Mouse (Mus musculus) neural tube, embryonic 15.5 days (tissue): Measurements from ENCODE around the gene Idh3a. TPM values are rescaled to one million over a fixed set of nuclear protein-coding genes. Genes with fewer than 3 reads are reported as not detected.
A peak's percentile ranks its signal among the peaks of the same experiment; 100 is the strongest.
"Not testable (repeated sequence)": the region's sequence is repeated elsewhere in the genome, so short reads cannot be mapped to it uniquely, and the experiment has no call there.

Experiments
- ATAC-seq: fragments of 200-750 bp; cut with Nextera tagmentation; 2 replicates; pipeline ENCODE4 v1.8.0; 2017; ENCODE audit warnings: mild to moderate bottlenecking, moderate TSS enrichment, moderate library complexity; ENCODE audit not compliant: low FRiP score
- H3K27ac ChIP-seq: fragments of 300-500 bp; sonication (generic); replicated peaks from 2 replicates; pipeline ENCODE4 v1.5.1; 2015; ENCODE audit warnings: mild to moderate bottlenecking, inconsistent platforms
- H3K27me3 ChIP-seq: fragments of 300-500 bp; sonication (generic); replicated peaks from 2 replicates; pipeline ENCODE4 v1.6.1; 2015; ENCODE audit warnings: inconsistent platforms
- H3K36me3 ChIP-seq: fragments of 300-500 bp; sonication (generic); 2 replicates; pipeline ENCODE4 v1.6.1; 2015; ENCODE audit warnings: inconsistent platforms
- H3K4me1 ChIP-seq: fragments of 300-500 bp; sonication (generic); 2 replicates; pipeline ENCODE4 v1.6.1; 2015; ENCODE audit warnings: inconsistent platforms
- H3K4me2 ChIP-seq: fragments of 300-500 bp; sonication (generic); 2 replicates; pipeline ENCODE4 v1.6.1; 2015; ENCODE audit warnings: inconsistent platforms, mild to moderate bottlenecking, moderate library complexity
- H3K4me3 ChIP-seq: fragments of 300-500 bp; sonication (generic); replicated peaks from 2 replicates; pipeline ENCODE4 v1.5.1; 2015; ENCODE audit warnings: mild to moderate bottlenecking, inconsistent platforms
- H3K9ac ChIP-seq: fragments of 300-500 bp; sonication (generic); replicated peaks from 2 replicates; pipeline ENCODE4 v1.6.1; 2015; ENCODE audit warnings: mild to moderate bottlenecking, inconsistent platforms
- H3K9me3 ChIP-seq: fragments of 300-500 bp; sonication (generic); replicated peaks from 2 replicates; pipeline ENCODE4 v1.6.1; 2016; ENCODE audit warnings: inconsistent platforms
- WGBS: fragments of 180-500 bp; shearing (Covaris S2); methylation state at CpG from one replicate; pipeline ENCODE4 v1.1.7; 2015; ENCODE audit warnings: mixed read lengths; 5-methylcytosine and 5-hydroxymethylcytosine counted together
- polyA plus RNA-seq: library from polyadenylated mRNA; unstranded; fragments of >200 nt; fragmentation: Nextera tagmentation; extraction: Ambion mirVana; gene quantifications from 2 replicates; pipeline ENCODE4 v1.2.1, GENCODE M21; 2015

Idh3a gene
- polyA plus RNA-seq, 1 experiment from 2014 or later = 173 TPM

DNA sequence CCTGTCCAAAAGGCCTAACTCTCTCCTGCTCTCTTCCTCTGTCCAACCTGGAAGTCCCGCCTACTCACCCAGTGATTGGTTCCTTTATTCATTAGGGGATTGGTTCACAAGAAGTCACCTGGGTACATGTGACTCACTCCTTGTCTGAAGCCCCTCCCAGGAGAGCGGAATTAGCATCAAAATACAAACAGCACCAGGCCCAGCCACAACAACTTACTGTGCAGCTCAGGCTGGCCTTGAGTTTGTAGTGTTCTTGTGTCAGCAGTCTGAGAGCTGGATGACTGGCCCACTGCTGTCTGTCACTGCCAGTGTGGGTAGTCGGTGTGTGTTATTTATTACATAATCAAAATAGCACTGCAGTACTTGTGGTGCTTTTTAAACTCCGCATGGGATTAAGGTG is 7.5 kb downstream of the Idh3a start:
- not testable (repeated sequence) for H3K4me3 ChIP-seq, H3K9me3 ChIP-seq, H3K4me2 ChIP-seq, ATAC-seq, H3K4me1 ChIP-seq, H3K27ac ChIP-seq, H3K9ac ChIP-seq, H3K27me3 ChIP-seq
- H3K36me3 ChIP-seq = peaks cover 74% of the 10 kb centered on the region
- WGBS = 72% methylated on average over 4 of the region's 4 CpGs

DNA sequence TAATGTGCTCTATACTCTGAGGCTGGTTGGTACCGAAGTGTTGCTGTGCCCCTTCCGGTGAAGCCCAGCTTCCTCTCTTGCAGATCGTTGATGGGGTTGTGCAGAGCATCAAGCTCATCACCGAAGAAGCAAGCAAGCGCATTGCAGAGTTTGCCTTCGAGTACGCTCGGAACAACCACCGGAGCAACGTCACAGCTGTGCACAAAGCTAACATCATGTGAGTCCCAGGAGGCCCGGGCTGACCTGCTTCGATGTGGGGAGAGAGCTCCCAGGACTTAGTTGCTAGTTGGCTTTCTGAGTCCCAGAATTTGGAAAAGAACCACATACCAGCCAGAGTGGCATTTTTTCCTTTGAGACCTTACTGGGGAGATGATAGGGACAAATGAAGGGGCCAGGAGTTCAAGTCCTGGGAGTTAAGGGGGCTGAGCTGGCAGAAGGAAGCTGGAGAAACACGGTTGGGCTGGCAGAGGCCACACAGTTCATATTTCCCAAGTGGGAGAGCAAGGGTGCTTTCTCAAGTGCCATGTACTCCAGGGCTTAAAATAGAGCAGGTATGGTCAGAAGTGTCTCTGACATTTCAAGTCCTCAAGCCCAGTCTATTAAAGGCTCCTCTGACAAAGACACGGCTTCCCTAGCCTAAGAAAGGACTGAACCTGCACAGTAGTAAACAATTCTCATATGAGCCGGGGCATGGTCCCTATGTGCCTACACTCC is 10.8 kb downstream of the Idh3a start:
- no peak overlapping the region for H3K9ac ChIP-seq
- ATAC-seq = no peak
- H3K27ac ChIP-seq = no peak overlapping the region
- H3K4me3 ChIP-seq = no peak overlapping the region
- H3K9me3 ChIP-seq = no peaks in the 10 kb centered on the region
- no peak overlapping the region for H3K4me2 ChIP-seq
- H3K27me3 ChIP-seq = no peaks in the 10 kb centered on the region
- no peaks in the 10 kb centered on the region for H3K4me1 ChIP-seq
- H3K36me3 ChIP-seq = peaks cover 91% of the 10 kb centered on the region
- 95% methylated on average over 15 of the region's 15 CpGs for WGBS

DNA sequence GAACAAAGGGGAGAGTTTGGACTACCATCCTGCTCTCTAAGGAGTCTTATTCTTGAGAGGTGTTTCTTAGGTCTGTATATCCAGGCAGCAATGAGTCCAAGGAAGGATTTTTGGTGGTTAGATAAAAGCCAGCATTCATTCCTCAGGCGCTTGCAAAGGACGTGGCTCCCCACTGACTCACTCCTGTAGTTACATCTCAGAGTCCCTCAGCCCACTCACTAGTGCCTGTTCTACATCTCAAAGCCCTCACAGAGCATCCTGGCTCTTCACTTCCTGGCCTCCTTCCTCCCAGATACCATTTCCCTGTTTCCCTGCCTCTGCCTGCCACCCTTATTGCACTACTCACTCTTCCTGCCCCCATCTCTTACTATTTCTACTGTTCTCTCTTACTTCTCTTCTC is 16.3 kb downstream of the Idh3a start:
- 85% methylated on average over 2 of the region's 2 CpGs for WGBS
- ATAC-seq = no peak
- Histone ChIP-seq H3K9me3 (no peaks in the 10 kb centered on the region), H3K27me3 (no peaks in the 10 kb centered on the region), H3K9ac (no peak overlapping the region), H3K36me3 (peaks cover 72% of the 10 kb centered on the region), H3K4me1 (no peaks in the 10 kb centered on the region), H3K27ac (no peak overlapping the region), H3K4me3 (no peak overlapping the region), H3K4me2 (no peak overlapping the region)

DNA sequence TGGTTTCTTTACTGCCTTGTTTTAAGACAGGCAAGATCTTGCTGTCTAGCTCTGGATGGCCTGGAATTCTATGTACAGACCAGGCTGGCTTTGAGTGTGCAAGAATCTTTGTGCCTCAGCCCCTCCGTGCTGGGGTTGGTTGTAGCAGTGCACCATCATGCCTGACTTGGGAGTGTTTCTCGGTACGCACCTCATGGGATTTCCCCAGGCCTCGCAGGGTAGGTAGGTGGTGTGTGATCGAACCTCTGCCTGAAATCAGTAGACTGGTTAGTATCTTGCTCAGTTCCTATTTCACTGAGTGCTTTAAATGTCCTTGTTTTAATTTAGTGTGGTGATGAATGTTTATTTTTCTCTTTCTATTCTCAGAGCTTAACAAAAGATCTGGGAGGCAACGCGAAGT is 16.8 kb downstream of the Idh3a start:
- H3K4me3 ChIP-seq = no peak overlapping the region
- no peak overlapping the region for H3K27ac ChIP-seq
- H3K9me3 ChIP-seq = no peaks in the 10 kb centered on the region
- H3K4me1 ChIP-seq = no peaks in the 10 kb centered on the region
- WGBS = 57% methylated on average over 7 of the region's 7 CpGs
- H3K36me3 ChIP-seq = peaks cover 66% of the 10 kb centered on the region
- H3K4me2 ChIP-seq = no peak overlapping the region
- no peak overlapping the region for H3K9ac ChIP-seq
- ATAC-seq = no peak
- H3K27me3 ChIP-seq = no peaks in the 10 kb centered on the region

DNA sequence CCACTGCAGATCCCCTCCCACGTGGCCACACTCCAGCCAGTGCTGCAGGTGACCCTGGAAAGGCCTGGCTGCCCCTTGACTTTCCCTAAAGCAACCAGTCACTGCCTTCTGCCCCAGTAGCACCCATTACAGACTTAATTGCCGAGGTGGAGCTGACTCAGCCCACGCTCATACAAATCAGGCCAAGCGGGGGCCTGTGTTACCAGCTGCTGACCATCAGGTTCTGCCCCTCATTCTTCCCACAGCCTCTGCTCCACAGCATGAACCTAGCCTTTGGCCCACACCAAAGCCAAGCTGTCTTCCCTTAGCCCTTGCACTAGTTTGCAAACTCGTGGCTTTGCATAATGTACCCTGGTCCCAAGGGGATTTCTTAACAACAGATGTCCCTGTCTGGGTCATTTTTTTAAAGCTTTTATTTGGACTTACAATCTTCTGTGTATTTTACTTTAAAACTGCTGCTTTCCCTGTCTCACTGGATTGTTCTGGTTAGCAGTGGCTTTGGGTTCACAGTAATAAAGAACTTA is 18.1 kb downstream of the Idh3a start:
- H3K9ac ChIP-seq = no peak overlapping the region
- H3K4me3 ChIP-seq = no peak overlapping the region
- peaks cover 54% of the 10 kb centered on the region for H3K36me3 ChIP-seq
- no peaks in the 10 kb centered on the region for H3K4me1 ChIP-seq
- 56% methylated on average over 5 of the region's 5 CpGs for whole genome bisulfite sequencing
- no peaks in the 10 kb centered on the region for H3K9me3 ChIP-seq
- H3K27ac ChIP-seq = no peak overlapping the region
- ATAC-seq = no peak
- no peak overlapping the region for H3K4me2 ChIP-seq
- no peaks in the 10 kb centered on the region for H3K27me3 ChIP-seq

DNA sequence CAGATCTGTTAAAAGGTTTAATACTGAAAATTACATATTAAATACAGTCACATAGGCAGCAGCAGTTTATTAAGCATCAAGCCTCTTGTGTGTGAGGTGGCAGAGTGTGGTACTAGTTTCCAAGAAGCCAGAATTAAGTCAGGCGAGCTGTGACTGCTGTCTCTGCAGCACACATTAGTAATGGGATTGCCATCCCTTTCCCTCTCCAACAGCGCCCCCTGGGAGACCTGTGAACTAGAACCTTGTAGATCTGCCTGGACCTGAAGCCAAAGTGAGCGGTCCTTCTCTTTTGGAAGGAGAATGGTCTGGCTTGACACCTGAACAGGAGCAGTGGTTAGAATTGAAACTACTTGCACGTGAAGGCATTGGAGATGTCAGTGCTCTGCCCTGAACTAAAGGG is 18.8 kb downstream of the Idh3a start:
- Histone ChIP-seq H3K9me3 (no peaks in the 10 kb centered on the region), H3K4me3 (no peak overlapping the region), H3K4me1 (no peaks in the 10 kb centered on the region), H3K27ac (no peak overlapping the region), H3K27me3 (no peaks in the 10 kb centered on the region), H3K36me3 (peaks cover 47% of the 10 kb centered on the region), H3K4me2 (no peak overlapping the region), H3K9ac (no peak overlapping the region)
- 59% methylated on average over 4 of the region's 4 CpGs for WGBS
- ATAC-seq = no peak

DNA sequence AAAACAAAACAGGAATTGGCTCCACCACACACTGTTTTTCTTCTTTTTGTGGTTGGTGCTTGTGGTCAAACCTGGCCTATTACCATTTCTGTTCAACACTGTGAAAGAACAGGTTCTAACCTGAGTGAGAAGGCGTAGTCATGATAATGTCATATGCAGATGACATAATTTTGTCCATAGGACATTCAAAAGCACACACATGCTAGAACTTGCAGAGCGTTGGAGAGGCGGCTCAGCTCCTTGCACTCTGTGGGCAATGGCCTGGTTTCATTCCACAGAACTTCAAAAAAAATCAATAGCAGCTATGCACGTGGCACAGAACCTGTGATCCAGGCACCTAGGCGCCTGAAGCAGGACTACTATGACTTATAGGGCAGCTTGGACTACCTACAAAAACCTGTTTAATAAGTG is 26.7 kb downstream of the Idh3a start:
- Histone ChIP-seq H3K9me3 (no peaks in the 10 kb centered on the region), H3K9ac (no peak overlapping the region), H3K4me1 (no peaks in the 10 kb centered on the region), H3K27me3 (no peaks in the 10 kb centered on the region), H3K36me3 (no peaks in the 10 kb centered on the region), H3K4me2 (no peak overlapping the region), H3K27ac (no peak overlapping the region), H3K4me3 (no peak overlapping the region)
- no peak for ATAC-seq
- WGBS = 87% methylated on average over 5 of the region's 5 CpGs

DNA sequence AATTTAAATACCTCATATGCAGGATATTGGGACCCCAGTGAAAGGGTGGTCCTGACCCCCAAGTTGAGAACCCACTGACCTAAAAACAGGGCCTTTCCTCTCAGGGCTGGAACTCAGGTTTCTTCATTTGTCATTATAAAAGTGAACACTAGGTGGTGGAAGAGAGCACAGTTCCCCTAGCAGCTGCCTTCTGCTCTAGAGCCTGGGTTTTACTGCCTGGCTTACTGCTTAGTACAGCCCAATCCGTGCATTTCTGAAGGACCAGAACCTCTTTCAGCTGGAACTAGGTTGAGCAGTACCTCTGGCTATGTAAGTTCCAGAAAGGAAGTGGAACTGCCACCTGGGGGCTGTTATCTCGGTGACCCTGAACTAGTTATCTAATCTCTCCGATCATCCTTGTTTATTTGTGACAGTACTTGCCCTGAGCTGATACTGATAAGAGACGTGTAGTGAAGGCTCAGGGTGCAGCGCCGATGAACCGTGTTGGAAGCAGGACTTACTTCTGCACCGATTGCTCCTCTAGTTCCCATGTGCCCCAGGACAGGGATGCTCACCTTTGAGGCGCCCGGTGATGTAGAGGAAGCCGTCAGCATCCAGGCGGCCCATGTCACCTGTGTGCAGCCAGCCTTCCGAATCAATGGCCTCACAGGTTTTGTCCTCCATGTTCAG is 28.2 kb downstream of the Idh3a start:
- no peak overlapping the region for H3K9ac ChIP-seq
- no peak overlapping the region for H3K27ac ChIP-seq
- no peaks in the 10 kb centered on the region for H3K27me3 ChIP-seq
- H3K36me3 ChIP-seq = no peaks in the 10 kb centered on the region
- ATAC-seq = peak; percentile 69
- no peaks in the 10 kb centered on the region for H3K9me3 ChIP-seq
- no peak overlapping the region for H3K4me3 ChIP-seq
- H3K4me2 ChIP-seq = no peak overlapping the region
- no peaks in the 10 kb centered on the region for H3K4me1 ChIP-seq
- WGBS = 75% methylated on average over 13 of the region's 13 CpGs

DNA sequence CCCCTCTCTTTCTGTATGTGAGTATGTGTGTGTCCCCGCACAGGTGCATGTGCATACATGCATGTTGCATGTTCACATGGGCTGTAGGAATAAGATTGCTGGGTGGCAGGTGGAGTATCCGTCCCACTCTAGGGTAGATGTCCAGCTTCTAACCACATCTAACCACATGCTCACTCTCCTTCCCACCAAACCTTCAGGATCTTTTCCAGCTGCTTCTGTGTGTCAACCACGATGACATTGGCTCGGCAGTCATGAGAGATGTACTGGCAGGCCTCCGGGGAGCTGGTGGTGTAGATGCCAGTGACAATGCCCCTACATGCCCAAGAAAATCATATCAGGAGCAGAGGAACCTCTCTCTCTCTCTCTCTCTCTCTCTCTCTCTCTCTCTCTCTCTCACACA is 41.1 kb downstream of the Idh3a start:
- 98% methylated on average over 5 of the region's 5 CpGs for WGBS
- H3K27me3 ChIP-seq = no peaks in the 10 kb centered on the region
- H3K4me2 ChIP-seq = no peak overlapping the region
- H3K9me3 ChIP-seq = no peaks in the 10 kb centered on the region
- H3K4me3 ChIP-seq = no peak overlapping the region
- H3K9ac ChIP-seq = no peak overlapping the region
- no peaks in the 10 kb centered on the region for H3K36me3 ChIP-seq
- H3K4me1 ChIP-seq = no peaks in the 10 kb centered on the region
- no peak overlapping the region for H3K27ac ChIP-seq
- no peak for ATAC-seq

DNA sequence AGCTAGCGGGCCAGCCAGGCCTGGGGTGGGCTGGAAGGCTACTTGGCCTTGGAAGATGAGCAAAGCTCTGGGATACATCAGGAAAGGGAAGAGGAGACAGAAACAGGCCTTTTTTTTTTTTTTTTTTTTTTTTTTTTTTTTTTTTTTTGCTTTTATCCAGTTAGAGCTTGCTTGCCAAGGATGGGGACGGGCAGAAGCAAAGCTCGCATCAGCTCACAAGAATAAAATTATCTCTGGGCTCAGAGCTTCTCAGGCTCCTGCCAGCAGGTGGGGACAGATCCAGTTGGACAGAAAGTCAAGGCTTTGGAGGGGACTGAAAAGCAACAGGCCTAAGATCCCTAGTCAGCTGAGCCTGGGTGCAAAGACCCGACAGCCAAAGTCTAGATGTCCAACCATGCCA is 42.6 kb downstream of the Idh3a start:
- 88% methylated on average over 4 of the region's 4 CpGs for WGBS
- no peak for ATAC-seq
- Histone ChIP-seq H3K9me3 (no peaks in the 10 kb centered on the region), H3K27ac (no peak overlapping the region), H3K4me3 (no peak overlapping the region), H3K27me3 (no peaks in the 10 kb centered on the region), H3K36me3 (no peaks in the 10 kb centered on the region), H3K4me1 (no peaks in the 10 kb centered on the region), H3K9ac (no peak overlapping the region), H3K4me2 (no peak overlapping the region)

DNA sequence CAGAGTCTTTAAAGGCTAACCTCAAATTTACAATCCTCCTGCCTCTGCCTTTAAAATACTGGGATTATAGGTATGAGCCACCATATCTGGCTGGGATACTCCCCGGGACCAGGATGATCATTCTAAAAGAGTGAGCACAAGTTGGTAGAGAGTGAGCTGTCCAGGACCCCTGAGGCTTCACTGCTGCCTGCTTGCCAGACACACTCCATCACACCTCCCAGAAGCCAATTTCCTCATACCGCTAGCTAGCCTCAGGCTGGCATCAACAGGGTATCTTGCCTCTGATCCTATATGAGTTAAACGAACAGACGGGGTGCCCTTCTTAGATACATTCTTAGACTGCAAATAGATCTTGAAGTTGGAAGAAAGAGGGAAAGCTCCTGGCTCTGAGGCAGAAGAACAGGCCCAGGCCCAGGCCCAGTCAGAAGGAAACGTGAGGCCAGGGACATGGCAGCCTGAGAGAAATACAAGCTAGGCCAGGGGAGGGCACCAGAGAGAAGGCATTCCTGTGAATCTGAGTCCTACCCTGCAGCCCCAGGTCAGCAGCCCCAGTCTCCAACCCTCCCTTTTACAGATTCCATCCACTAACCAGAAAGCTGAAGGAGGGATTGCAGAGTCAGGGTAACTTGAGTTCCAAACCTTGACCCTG is 43.6 kb downstream of the Idh3a start:
- Histone ChIP-seq H3K36me3 (no peaks in the 10 kb centered on the region), H3K4me3 (no peak overlapping the region), H3K27me3 (no peaks in the 10 kb centered on the region), H3K9ac (no peak overlapping the region), H3K27ac (no peak overlapping the region), H3K9me3 (no peaks in the 10 kb centered on the region), H3K4me1 (no peaks in the 10 kb centered on the region), H3K4me2 (no peak overlapping the region)
- ATAC-seq = no peak
- WGBS = 86% methylated on average over 5 of the region's 5 CpGs

DNA sequence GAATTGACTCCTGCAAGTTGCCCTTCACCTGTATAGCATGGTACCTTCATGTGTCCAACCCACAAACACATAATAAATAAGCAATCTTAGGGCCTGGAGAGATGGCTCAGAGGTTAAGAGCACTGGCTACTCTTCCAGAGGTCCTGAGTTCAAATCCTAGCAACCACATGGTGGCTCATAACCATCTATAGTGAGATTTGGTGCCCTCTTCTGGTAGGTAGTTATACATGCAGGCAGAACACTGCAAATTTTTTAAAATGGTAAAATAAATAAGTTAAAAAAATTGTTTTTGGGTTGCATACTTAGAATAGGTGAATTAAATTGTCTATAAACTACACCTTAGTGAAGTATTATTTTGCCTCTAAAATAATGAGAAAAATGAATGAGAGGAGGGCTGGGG is 44.8 kb downstream of the Idh3a start:
- no peaks in the 10 kb centered on the region for H3K36me3 ChIP-seq
- H3K4me3 ChIP-seq = no peak overlapping the region
- no peak overlapping the region for H3K27ac ChIP-seq
- H3K27me3 ChIP-seq = no peaks in the 10 kb centered on the region
- no peak for ATAC-seq
- H3K9ac ChIP-seq = no peak overlapping the region
- H3K4me2 ChIP-seq = no peak overlapping the region
- no peaks in the 10 kb centered on the region for H3K9me3 ChIP-seq
- no peaks in the 10 kb centered on the region for H3K4me1 ChIP-seq
